Mouse (Mus musculus) neural tube, embryonic 14.5 days (tissue): ENCODE measurements around the gene Gtf2a2. TPM values are rescaled to one million over a fixed set of nuclear protein-coding genes. Genes with fewer than 3 reads are reported as not detected.

Experiments used
- ATAC-seq: fragments of 200-750 bp; cut with Nextera tagmentation; 2 replicates; pipeline ENCODE4 v1.8.0; 2017; ENCODE audit warnings: low read depth, mild to moderate bottlenecking, moderate TSS enrichment, moderate library complexity
- H3K27ac ChIP-seq: fragments of 300-500 bp; sonication (generic); 2 replicates; pipeline ENCODE4 v1.5.1; 2014; ENCODE audit warnings: low read depth, mild to moderate bottlenecking, control low read depth, low read length, moderate library complexity, mixed read lengths
- H3K27me3 ChIP-seq: fragments of 300-500 bp; sonication (generic); 2 replicates; pipeline ENCODE4 v1.6.1; 2014; ENCODE audit warnings: low read length; ENCODE audit not compliant: control insufficient read depth, insufficient read depth
- H3K36me3 ChIP-seq: fragments of 300-500 bp; sonication (generic); 2 replicates; pipeline ENCODE4 v1.6.1; 2014; ENCODE audit warnings: low read length, mixed read lengths; ENCODE audit not compliant: control insufficient read depth, insufficient read depth
- H3K4me1 ChIP-seq: fragments of 300-500 bp; sonication (generic); 2 replicates; pipeline ENCODE4 v1.6.1; 2014; ENCODE audit warnings: low read length; ENCODE audit not compliant: control insufficient read depth, insufficient read depth
- H3K4me2 ChIP-seq: fragments of 300-500 bp; sonication (generic); 2 replicates; pipeline ENCODE4 v1.6.1; 2014; ENCODE audit warnings: mild to moderate bottlenecking, low read depth, low read length, control low read depth
- H3K4me3 ChIP-seq: fragments of 300-500 bp; sonication (generic); 2 replicates; pipeline ENCODE4 v1.5.1; 2014; ENCODE audit warnings: low read depth, low read length, control low read depth, mixed read lengths
- H3K9ac ChIP-seq: fragments of 300-500 bp; sonication (generic); replicated peaks from 2 replicates; pipeline ENCODE4 v1.6.1; 2014; ENCODE audit warnings: low read depth, mild to moderate bottlenecking, control low read depth, low read length, mixed read lengths
- H3K9me3 ChIP-seq: fragments of 300-500 bp; sonication (generic); 2 replicates; pipeline ENCODE4 v1.6.1; 2016; ENCODE audit warnings: low read length; ENCODE audit not compliant: control insufficient read depth
- WGBS: fragments of 180-500 bp; shearing (Covaris S2); extraction: QIAGEN DNeasy Blood & Tissue Kit; methylation state at CpG from one replicate; pipeline ENCODE4 v1.1.7; 2014; 5-methylcytosine and 5-hydroxymethylcytosine counted together
- polyA plus RNA-seq: library from polyadenylated mRNA; unstranded; fragments of >200 nt; fragmentation: Nextera tagmentation; extraction: Ambion mirVana; gene quantifications from 2 replicates; pipeline ENCODE4 v1.2.1, GENCODE M21; 2014

Gtf2a2 gene
- 229 and 238 TPM in 2 replicates for polyA plus RNA-seq

DNA sequence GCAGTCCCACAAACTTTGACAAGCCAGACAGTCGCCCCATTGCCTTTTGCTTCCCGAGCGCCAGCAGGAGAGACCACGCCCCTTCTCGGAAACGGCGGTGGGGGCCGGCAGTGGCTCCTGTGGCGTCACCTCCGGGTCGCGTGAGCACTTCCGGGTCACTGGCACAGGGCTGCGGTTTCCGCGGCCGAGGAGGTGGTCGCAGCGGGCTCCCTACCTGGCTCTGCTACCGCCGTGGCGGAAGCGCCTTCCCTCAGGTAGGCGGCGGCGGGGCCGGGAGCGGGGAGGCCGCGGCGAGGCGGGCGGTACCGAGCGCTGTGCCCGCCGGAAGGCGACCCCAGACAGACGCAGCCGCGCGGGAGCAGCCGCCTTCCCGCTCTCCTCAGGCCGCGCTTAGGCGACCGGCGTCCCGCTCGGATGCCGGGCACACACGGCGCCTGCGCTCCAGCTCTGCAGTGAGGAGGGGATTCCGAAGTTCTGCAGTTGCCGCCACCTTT lies at the start of gene Gtf2a2:
Gene Gtf2a2 (plus strand): TSS at position 143 of the 494 bp plus-strand sequence.
- H3K27me3 ChIP-seq = no peaks in the 10 kb centered on the region
- H3K4me2 ChIP-seq = peak within 1 kb of the TSS; percentile 73
- no peaks in the 10 kb centered on the region for H3K9me3 ChIP-seq
- peak within 1 kb of the TSS; percentile 81 for H3K27ac ChIP-seq
- H3K4me1 ChIP-seq = peaks cover 10% of the 10 kb centered on the region
- H3K9ac ChIP-seq = peak within 1 kb of the TSS; percentile 80
- WGBS = 0% methylated on average over 56 of the region's 57 CpGs
- peak; percentile 97 for ATAC-seq
- peaks cover 29% of the 10 kb centered on the region for H3K36me3 ChIP-seq
- H3K4me3 ChIP-seq = peak within 1 kb of the TSS; percentile 55

- Histone ChIP-seq H3K4me3 (no peak overlapping the region), H3K27me3 (no peaks in the 10 kb centered on the region), H3K27ac (no peak overlapping the region), H3K36me3 (no peaks in the 10 kb centered on the region), H3K9me3 (no peaks in the 10 kb centered on the region), H3K4me2 (no peak overlapping the region), H3K9ac (no peak overlapping the region), H3K4me1 (no peaks in the 10 kb centered on the region)
- ATAC-seq = no peak
- WGBS = 88% methylated on average over 3 of the region's 3 CpGs
These were observed 48.0 kb upstream of the Gtf2a2 start for GRCm38 (mm10) chr9:69964370-69964769.

GRCm38 (mm10) chr9:69985526-69985925 lies 26.8 kb upstream of the Gtf2a2 start:
- no peak overlapping the region for H3K4me2 ChIP-seq
- 63% methylated on average over 1 of the region's 1 CpGs for WGBS
- no peak for ATAC-seq
- no peaks in the 10 kb centered on the region for H3K9me3 ChIP-seq
- H3K27me3 ChIP-seq = no peaks in the 10 kb centered on the region
- no peak overlapping the region for H3K27ac ChIP-seq
- H3K36me3 ChIP-seq = no peaks in the 10 kb centered on the region
- H3K9ac ChIP-seq = no peak overlapping the region
- H3K4me1 ChIP-seq = peaks cover 2% of the 10 kb centered on the region
- H3K4me3 ChIP-seq = no peak overlapping the region

- 80% methylated on average over 10 of the region's 10 CpGs for WGBS
- Histone ChIP-seq H3K27ac (no peak overlapping the region), H3K4me2 (no peak overlapping the region), H3K4me1 (peaks cover 8% of the 10 kb centered on the region), H3K9me3 (no peaks in the 10 kb centered on the region), H3K4me3 (no peak overlapping the region), H3K36me3 (no peaks in the 10 kb centered on the region), H3K9ac (no peak overlapping the region), H3K27me3 (no peaks in the 10 kb centered on the region)
- ATAC-seq = no peak
These were observed 26.3 kb upstream of the Gtf2a2 start for GRCm38 (mm10) chr9:69986063-69986462.

- H3K9ac ChIP-seq = no peak overlapping the region
- no peaks in the 10 kb centered on the region for H3K27me3 ChIP-seq
- no peaks in the 10 kb centered on the region for H3K9me3 ChIP-seq
- no peaks in the 10 kb centered on the region for H3K36me3 ChIP-seq
- peaks cover 8% of the 10 kb centered on the region for H3K4me1 ChIP-seq
- no peak overlapping the region for H3K4me2 ChIP-seq
- no peak for ATAC-seq
- H3K27ac ChIP-seq = no peak overlapping the region
- no peak overlapping the region for H3K4me3 ChIP-seq
- 81% methylated on average over 5 of the region's 5 CpGs for WGBS
These were observed 25.8 kb upstream of the Gtf2a2 start for GRCm38 (mm10) chr9:69986571-69986970.

- ATAC-seq = no peak
- no peak overlapping the region for H3K4me3 ChIP-seq
- H3K9me3 ChIP-seq = no peaks in the 10 kb centered on the region
- no peak overlapping the region for H3K4me2 ChIP-seq
- WGBS = 5% methylated on average over 3 of the region's 3 CpGs
- peaks cover 11% of the 10 kb centered on the region for H3K4me1 ChIP-seq
- H3K9ac ChIP-seq = no peak overlapping the region
- no peak overlapping the region for H3K27ac ChIP-seq
- no peaks in the 10 kb centered on the region for H3K36me3 ChIP-seq
- H3K27me3 ChIP-seq = no peaks in the 10 kb centered on the region
These were observed 24.8 kb upstream of the Gtf2a2 start for GRCm38 (mm10) chr9:69987579-69987978.

DNA sequence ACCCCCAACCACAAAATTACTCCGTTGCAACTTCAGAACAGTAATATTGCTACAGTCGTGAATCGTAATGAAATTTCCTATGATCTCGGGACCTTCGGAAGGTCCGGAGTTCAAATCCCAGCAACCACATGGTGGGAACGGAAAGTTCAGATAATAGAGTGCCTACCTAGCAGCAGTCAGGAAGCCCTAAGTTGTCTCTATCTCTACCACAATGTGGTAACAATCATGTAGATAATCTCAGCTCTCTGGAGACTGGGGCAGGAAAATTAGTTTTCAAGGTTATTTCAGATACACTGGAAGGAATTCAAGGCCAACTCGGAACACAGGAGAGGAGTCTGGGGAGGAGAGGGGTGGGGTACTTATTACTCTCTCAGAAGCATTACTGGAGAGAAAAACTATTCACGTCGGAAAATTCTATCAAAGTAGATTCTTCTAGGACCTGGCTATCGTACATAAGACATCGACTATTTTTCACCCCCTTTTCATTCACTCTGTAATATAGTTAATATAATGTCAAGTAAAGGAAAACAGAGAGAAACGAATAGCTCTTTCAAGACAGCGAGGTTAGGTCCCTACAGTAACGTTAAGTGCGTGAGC lies 23.5 kb upstream of the Gtf2a2 start:
- no peaks in the 10 kb centered on the region for H3K36me3 ChIP-seq
- 44% methylated on average over 16 of the region's 16 CpGs for WGBS
- peak overlapping the region; percentile 98 for H3K9ac ChIP-seq
- H3K4me2 ChIP-seq = peak overlapping the region; percentile 64
- peaks cover 11% of the 10 kb centered on the region for H3K4me1 ChIP-seq
- peak overlapping the region; percentile 100 for H3K4me3 ChIP-seq
- H3K9me3 ChIP-seq = no peaks in the 10 kb centered on the region
- peak overlapping the region; percentile 92 for H3K27ac ChIP-seq
- ATAC-seq = no peak; the same call in 1 of the 2 replicates
- H3K27me3 ChIP-seq = no peaks in the 10 kb centered on the region

DNA sequence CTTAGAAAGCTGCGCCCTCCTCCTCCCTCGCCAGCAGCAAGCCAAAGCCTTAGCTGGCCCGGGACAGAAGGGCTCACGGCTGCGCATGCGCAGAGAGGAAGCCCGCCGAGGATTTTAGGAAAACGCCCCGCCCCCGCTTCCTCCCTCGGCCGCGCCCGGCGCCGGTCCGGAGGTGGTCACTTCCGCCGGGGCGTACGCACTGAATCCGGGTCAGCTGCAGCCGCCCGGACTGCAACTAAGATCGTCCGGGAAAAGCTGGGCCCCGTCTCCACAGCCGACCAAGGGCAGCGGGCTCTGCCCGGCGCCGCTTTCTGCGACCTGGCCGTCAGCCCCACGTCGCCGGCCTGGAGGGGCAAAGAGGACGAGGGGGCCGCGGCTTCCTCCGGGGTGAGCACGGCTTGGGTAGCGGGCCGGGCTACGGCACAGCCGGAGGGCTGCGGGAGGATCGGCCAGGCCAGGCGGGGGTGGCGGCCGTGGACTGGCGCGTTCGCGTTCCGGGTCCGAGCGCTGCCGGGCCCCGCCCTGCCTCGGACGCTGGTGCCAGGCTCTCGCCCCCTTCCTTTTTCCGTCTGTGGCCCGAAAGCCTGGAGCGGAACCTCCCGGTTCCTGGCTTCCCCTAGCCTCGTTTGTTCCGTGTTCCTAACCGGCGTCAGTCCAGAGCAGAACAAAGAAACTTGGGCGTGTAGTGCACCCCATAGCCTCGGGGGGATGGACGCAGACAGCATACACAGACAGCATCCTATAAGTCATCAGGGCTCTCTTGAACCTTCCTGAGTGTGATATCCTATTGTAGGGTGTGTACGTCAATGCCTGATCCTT lies 22.8 kb upstream of the Gtf2a2 start, which contains the start of gene Bnip2:
Gene Bnip2 (plus strand): TSS at position 164 of the 819 bp plus-strand sequence.
- peak within 1 kb of the TSS; percentile 64 for H3K4me2 ChIP-seq
- peak within 1 kb of the TSS; percentile 92 for H3K27ac ChIP-seq
- peak within 1 kb of the TSS; percentile 100 for H3K4me3 ChIP-seq
- peak within 1 kb of the TSS; percentile 98 for H3K9ac ChIP-seq
- ATAC-seq = peak; percentile 95
- peaks cover 11% of the 10 kb centered on the region for H3K4me1 ChIP-seq
- WGBS = under 1% methylated on average over 69 of the region's 76 CpGs
- no peaks in the 10 kb centered on the region for H3K9me3 ChIP-seq
- H3K36me3 ChIP-seq = no peaks in the 10 kb centered on the region
- H3K27me3 ChIP-seq = no peaks in the 10 kb centered on the region

DNA sequence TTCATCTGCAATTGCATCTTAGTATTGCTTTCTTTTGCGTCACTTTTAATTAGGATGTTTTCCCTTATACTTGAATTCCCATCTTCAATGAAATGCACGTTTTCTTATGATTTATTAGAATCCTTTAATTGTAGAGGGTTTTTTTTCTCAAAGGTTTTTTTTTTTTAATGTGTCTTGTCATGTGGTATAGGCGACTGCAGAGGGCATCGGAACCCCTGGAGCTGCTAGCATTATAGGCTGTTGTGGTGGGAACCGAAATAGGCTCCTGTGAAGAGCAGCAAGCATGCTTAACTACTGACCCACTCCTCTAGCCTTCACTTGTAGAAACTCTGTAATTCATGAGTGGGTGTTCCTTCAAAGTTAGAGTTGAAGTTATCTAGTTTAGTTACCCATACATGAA lies 22.0 kb upstream of the Gtf2a2 start:
- 0 out of 2 replicates have a peak overlapping the region, but pooled peaks have one; percentile 98 for H3K9ac ChIP-seq
- 14% methylated on average over 5 of the region's 5 CpGs for WGBS
- no peaks in the 10 kb centered on the region for H3K9me3 ChIP-seq

More for the DNA sequence above, 22.0 kb upstream of the Gtf2a2 start:
- H3K36me3 ChIP-seq = no peaks in the 10 kb centered on the region
- H3K4me3 ChIP-seq = peak overlapping the region; percentile 100
- peak overlapping the region; percentile 64 for H3K4me2 ChIP-seq
- ATAC-seq = no peak
- H3K27me3 ChIP-seq = no peaks in the 10 kb centered on the region
- no peak overlapping the region; the same call in 1 of the 2 replicates for H3K27ac ChIP-seq
- peaks cover 11% of the 10 kb centered on the region for H3K4me1 ChIP-seq
